Mouse (Mus musculus) heart, adult 2 months (tissue): ENCODE measurements around the gene Wwox.

Experiments
- CTCF ChIP-seq: fragments of 200-600 bp; IDR thresholded peaks from 2 replicates; pipeline ENCODE4 v1.8.1; 2022; ENCODE audit warnings: antibody characterized with exemption, mild to moderate bottlenecking, moderate library complexity
- EP300 ChIP-seq: fragments of 200-500 bp; IDR thresholded peaks from 2 replicates; pipeline ENCODE4 v1.6.1; 2011; ENCODE audit warnings: low read depth, low read length, control low read depth; ENCODE audit not compliant: insufficient read depth

DNA sequence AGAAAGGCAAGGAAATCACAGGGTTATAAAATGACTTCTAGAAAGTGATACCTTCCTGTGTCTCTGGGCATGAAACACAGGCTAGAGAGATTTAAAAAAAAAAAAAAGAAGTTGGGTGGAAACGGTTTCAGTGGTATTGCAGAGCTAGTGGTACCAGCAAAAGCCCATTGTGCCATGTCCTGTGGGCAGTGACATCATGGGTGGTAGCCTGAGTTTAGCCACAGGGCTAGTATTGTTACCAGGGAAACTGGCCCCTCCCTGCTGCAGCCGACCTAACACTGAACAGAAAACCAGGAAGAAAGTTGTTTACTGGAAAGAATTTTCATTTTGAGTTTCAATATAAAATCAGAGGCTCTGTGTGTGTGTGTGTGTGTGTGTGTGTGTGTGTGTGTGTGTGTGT lies 836.8 kb downstream of the Wwox start:
- TF ChIP-seq CTCF: no peak
- no peak for TF ChIP-seq EP300
